Mouse (Mus musculus) bone marrow, adult 2 months (tissue): ENCODE data around the gene Tekt4.

Source experiments
- CTCF ChIP-seq: fragments of 200-500 bp; IDR thresholded peaks from 2 replicates; pipeline ENCODE4 v1.5.1; 2011; ENCODE audit warnings: low read length, control low read depth; ENCODE audit not compliant: control insufficient read depth, insufficient read depth
- POLR2A ChIP-seq: fragments of 200-500 bp; IDR thresholded peaks from 2 replicates; pipeline ENCODE4 v1.6.1; 2011; ENCODE audit warnings: low read depth, mild to moderate bottlenecking, control low read depth, low read length, borderline replicate concordance; ENCODE audit not compliant: control insufficient read depth

DNA sequence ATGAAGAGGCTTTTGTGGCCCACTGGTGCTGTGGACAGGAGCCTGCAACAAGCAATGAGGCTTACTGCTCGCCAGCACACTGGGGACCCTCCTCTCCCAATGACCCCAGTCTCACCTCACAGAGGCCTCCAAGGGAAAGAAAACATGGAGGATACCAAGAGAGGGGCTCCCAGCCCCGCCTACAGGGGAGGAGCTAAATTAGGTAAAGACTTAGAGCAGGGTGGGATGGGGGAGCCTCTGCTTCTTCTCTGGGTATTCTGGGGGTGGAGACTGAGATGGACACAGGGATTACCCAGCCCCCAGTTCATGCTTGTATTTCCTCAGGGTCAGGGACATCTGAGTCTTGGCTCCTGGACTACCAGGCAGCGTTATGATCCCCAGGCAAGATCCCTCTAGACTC, 39.5 kb upstream of the Tekt4 start:
- TF ChIP-seq CTCF (no peak), POLR2A (no peak)
